Mouse (Mus musculus): ENCODE measurements around the gene Ak9. TPM values are rescaled to one million over a fixed set of nuclear protein-coding genes. Genes with fewer than 3 reads are reported as not detected.

The Ak9 gene
- polyA plus RNA-seq, 1 experiment from 2014 or later: 0.05 TPM

- ATAC-seq (ENCODE audit: insufficient number of reproducible peaks, insufficient read depth, low FRiP score, low TSS enrichment, low read depth): no peak
Observed at GRCm38 (mm10) chr10:41288074-41288473, 15.7 kb upstream of the Ak9 start.

DNA sequence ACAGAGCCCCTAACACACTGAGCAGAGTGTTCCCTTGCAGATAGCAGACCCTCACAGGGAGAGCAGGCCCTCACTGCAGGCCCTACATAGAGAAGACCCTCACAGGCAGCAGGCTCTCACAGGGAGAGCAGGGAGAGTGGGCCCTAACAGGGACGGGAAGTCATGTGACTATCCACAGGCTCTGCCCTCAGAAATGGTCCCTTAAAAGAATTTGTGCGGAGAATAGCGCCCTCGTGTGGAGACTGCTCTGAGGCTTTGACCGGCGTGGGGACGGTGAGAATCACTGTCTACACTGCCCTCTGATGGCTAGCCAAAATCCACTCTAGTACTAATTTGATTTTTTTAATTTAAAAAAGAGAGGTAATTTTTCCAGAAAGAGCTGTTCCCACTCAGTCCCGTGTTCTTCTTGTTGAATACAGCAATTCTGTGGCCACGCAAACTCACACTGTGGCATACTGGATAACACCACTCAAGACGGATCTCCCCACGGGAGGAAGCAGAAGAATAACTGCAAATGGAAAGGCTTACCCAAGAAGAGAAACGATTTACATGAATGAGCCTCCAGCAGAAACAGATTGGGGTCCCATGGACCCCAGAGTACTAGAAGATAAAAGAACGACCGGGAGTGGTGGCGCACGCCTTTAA, 14.9 kb upstream of the Ak9 start:
- H3K9me3 ChIP-seq: no peaks in the 10 kb centered on the region
- WGBS: 41% methylated on average over 16 of the region's 16 CpGs
- no peak overlapping the region for H3K4me2 ChIP-seq
- ATAC-seq (ENCODE audit: insufficient number of reproducible peaks, insufficient read depth, low FRiP score, low TSS enrichment, low read depth): peak; percentile 65
- peaks cover 19% of the 10 kb centered on the region for H3K4me1 ChIP-seq (replicated peaks)
- no peaks in the 10 kb centered on the region for H3K27me3 ChIP-seq
- no peak overlapping the region for H3K27ac ChIP-seq
- no peak overlapping the region for H3K9ac ChIP-seq (replicated peaks)
- no peaks in the 10 kb centered on the region for H3K36me3 ChIP-seq
- H3K4me3 ChIP-seq (replicated peaks): no peak overlapping the region

More at GRCm38 (mm10) chr10:41288074-41288473, 15.7 kb upstream of the Ak9 start:
- Histone ChIP-seq H3K4me1 (replicated peaks) (peaks cover 11% of the 10 kb centered on the region), H3K4me2 (no peak overlapping the region), H3K27ac (no peak overlapping the region), H3K9ac (replicated peaks) (no peak overlapping the region), H3K36me3 (no peaks in the 10 kb centered on the region), H3K4me3 (replicated peaks) (no peak overlapping the region), H3K27me3 (no peaks in the 10 kb centered on the region), H3K9me3 (no peaks in the 10 kb centered on the region)
- 85% methylated on average over 1 of the region's 1 CpGs for WGBS

- no peak overlapping the region for H3K9ac ChIP-seq (replicated peaks)
- H3K4me3 ChIP-seq (replicated peaks): no peak overlapping the region
- H3K27me3 ChIP-seq: no peaks in the 10 kb centered on the region
- H3K4me2 ChIP-seq: no peak overlapping the region
- no peaks in the 10 kb centered on the region for H3K9me3 ChIP-seq
- no peak overlapping the region for H3K27ac ChIP-seq
- WGBS: 89% methylated on average over 2 of the region's 2 CpGs
- peaks cover 21% of the 10 kb centered on the region for H3K4me1 ChIP-seq (replicated peaks)
- no peaks in the 10 kb centered on the region for H3K36me3 ChIP-seq
- no peak for ATAC-seq (ENCODE audit: insufficient number of reproducible peaks, insufficient read depth, low FRiP score, low TSS enrichment, low read depth)
Observed at GRCm38 (mm10) chr10:41291021-41291420, 12.8 kb upstream of the Ak9 start.

DNA sequence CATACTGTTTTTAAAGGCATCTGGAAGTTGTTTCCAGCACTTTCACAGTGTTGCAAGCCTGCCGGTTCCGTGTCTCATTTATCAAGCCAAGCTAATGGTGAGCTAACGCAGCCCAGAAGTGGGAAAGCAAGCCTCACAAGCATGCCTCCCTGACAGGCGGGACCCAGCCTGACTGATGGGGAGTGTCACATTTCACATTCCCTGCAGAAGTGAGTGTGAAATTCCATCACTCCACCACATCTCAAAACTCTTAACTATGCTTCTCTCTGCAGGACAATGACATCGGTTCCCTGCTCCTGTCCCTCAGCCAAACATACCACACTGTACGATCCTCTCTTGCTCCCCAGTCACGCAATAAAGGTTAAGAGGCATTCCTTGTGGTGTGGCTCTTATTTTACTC, 10.8 kb upstream of the Ak9 start:
- H3K9me3 ChIP-seq: no peaks in the 10 kb centered on the region
- peak; percentile 75; the same call in 1 of the 2 replicates for ATAC-seq (ENCODE audit: insufficient number of reproducible peaks, insufficient read depth, low FRiP score, low TSS enrichment, low read depth)
- no peaks in the 10 kb centered on the region for H3K27me3 ChIP-seq
- no peak overlapping the region for H3K9ac ChIP-seq (replicated peaks)
- 0 out of 2 replicates have a peak overlapping the region, but pooled peaks have one; percentile 1 for H3K4me3 ChIP-seq (replicated peaks)
- H3K4me1 ChIP-seq (replicated peaks): peaks cover 21% of the 10 kb centered on the region
- 2% methylated on average over 7 of the region's 7 CpGs for WGBS
- H3K4me2 ChIP-seq: peak overlapping the region; percentile 41
- peak overlapping the region; percentile 73 for H3K27ac ChIP-seq
- no peaks in the 10 kb centered on the region for H3K36me3 ChIP-seq

GRCm38 (mm10) chr10:41294734-41295133, 9.0 kb upstream of the Ak9 start:
- 77% methylated on average over 11 of the region's 11 CpGs for WGBS
- no peaks in the 10 kb centered on the region for H3K9me3 ChIP-seq
- no peaks in the 10 kb centered on the region for H3K36me3 ChIP-seq
- H3K4me1 ChIP-seq (replicated peaks): peaks cover 21% of the 10 kb centered on the region
- H3K4me3 ChIP-seq (replicated peaks): no peak overlapping the region
- H3K4me2 ChIP-seq: no peak overlapping the region
- no peak overlapping the region for H3K9ac ChIP-seq (replicated peaks)
- no peak overlapping the region for H3K27ac ChIP-seq
- ATAC-seq (ENCODE audit: insufficient number of reproducible peaks, insufficient read depth, low FRiP score, low TSS enrichment, low read depth): no peak
- no peaks in the 10 kb centered on the region for H3K27me3 ChIP-seq

GRCm38 (mm10) chr10:41295145-41295544, 8.6 kb upstream of the Ak9 start:
- 61% methylated on average over 7 of the region's 7 CpGs for WGBS
- ATAC-seq (ENCODE audit: insufficient number of reproducible peaks, insufficient read depth, low FRiP score, low TSS enrichment, low read depth): no peak
- H3K27ac ChIP-seq: no peak overlapping the region
- no peaks in the 10 kb centered on the region for H3K27me3 ChIP-seq
- H3K36me3 ChIP-seq: no peaks in the 10 kb centered on the region
- no peak overlapping the region for H3K4me3 ChIP-seq (replicated peaks)
- no peak overlapping the region for H3K4me2 ChIP-seq
- H3K9ac ChIP-seq (replicated peaks): no peak overlapping the region
- H3K9me3 ChIP-seq: no peaks in the 10 kb centered on the region
- peaks cover 21% of the 10 kb centered on the region for H3K4me1 ChIP-seq (replicated peaks)

DNA sequence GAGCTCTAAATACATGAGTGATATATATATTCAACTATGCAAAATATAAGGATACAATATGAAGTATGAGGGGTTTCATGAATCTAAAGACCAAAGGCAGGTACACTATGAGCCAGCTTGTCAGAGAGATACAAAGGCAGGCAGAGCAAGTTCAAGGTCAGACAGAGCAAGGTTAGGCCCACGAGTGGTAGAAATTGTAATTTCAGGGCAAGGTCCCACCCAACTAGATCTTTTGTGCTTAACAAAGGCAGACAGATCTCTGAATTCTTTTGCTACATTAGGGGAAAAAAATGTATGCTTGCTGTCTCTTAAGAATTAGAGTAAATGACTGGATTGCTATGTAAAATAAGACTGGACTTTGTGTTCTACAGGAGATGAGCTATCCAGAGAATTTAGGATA, 3.6 kb upstream of the Ak9 start:
- WGBS: 69% methylated on average over 1 of the region's 1 CpGs
- H3K4me1 ChIP-seq (replicated peaks): peaks cover 7% of the 10 kb centered on the region
- no peaks in the 10 kb centered on the region for H3K9me3 ChIP-seq
- H3K4me2 ChIP-seq: no peak overlapping the region
- no peak overlapping the region for H3K27ac ChIP-seq
- H3K27me3 ChIP-seq: no peaks in the 10 kb centered on the region
- H3K4me3 ChIP-seq (replicated peaks): no peak overlapping the region
- ATAC-seq (ENCODE audit: insufficient number of reproducible peaks, insufficient read depth, low FRiP score, low TSS enrichment, low read depth): no peak
- H3K36me3 ChIP-seq: no peaks in the 10 kb centered on the region
- H3K9ac ChIP-seq (replicated peaks): no peak overlapping the region

DNA sequence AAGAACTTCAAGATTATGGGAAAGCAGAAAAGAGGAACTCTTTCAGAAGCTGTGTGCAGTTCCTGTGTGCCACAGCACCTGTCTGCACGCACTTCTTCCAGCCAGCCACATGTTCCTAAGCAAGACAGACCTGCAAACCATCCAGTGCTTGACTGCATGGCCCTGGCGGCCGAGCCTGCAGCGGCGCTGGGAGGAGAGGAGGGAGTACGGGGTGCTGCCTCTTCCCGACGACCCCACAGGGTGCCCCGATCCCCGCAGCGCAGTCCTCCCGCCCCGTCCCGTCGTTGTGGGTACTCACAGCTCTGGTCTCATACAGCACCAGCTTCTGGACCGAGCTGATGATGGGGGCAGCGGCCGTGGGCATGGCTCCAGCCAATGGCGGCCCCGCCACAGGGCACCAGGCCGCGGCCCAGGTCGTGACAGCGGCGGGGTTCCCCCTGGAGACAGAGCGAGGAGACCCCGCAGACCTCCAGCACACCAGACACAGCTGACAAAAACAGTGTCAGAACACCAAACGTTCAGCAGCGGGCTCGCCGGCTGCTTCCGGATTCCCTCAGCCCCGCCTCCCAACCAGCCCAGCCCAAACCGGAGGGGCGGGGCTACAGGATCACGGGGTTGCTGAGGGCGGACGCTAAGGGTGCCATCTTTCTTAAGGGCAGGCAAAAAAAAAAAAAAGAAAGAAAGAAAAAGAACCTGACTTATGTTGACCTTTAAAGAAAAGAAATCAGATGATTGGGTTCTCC, 920 bp upstream of the Ak9 start, which contains the start of gene Fig4:
Gene Fig4, minus strand, starts transcription at position 572 of the 743 bp plus-strand sequence.
- Histone ChIP-seq H3K4me1 (replicated peaks) (peaks cover 7% of the 10 kb centered on the region), H3K9ac (replicated peaks) (peak within 1 kb of the TSS; percentile 72), H3K36me3 (no peaks in the 10 kb centered on the region), H3K27me3 (no peaks in the 10 kb centered on the region), H3K4me2 (peak within 1 kb of the TSS; percentile 82), H3K9me3 (no peaks in the 10 kb centered on the region), H3K27ac (peak within 1 kb of the TSS; percentile 65), H3K4me3 (replicated peaks) (peak within 1 kb of the TSS; percentile 86)
- WGBS: under 1% methylated on average over 38 of the region's 38 CpGs
- peak; percentile 86 for ATAC-seq (ENCODE audit: insufficient number of reproducible peaks, insufficient read depth, low FRiP score, low TSS enrichment, low read depth)

DNA sequence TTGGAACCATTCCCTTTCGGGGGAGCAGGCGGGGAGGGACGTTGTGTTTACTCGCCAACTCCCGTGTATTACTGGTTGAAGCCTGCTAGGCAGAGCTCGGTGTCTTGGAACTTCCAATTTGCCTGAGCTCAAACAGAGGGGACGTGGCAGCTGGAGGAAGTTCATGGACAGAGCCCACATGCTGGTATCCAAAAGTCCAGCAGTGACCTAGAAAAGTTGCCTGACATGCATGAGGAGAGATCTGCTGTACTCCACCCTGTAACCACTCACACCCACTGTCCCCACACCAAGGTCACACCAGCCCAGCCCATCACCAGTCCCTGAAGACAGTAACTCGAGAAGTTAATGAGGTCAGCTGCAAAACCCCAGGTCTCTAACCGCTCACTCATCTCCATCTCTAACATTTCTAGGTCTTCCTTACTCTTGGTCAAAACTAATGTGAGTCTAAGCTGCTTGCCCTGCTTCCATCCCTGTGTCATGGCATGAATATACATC, 1.2 kb downstream of the Ak9 start:
- Histone ChIP-seq H3K9me3 (no peaks in the 10 kb centered on the region), H3K9ac (replicated peaks) (no peak overlapping the region), H3K36me3 (no peaks in the 10 kb centered on the region), H3K4me2 (no peak overlapping the region), H3K27me3 (no peaks in the 10 kb centered on the region), H3K27ac (no peak overlapping the region), H3K4me3 (replicated peaks) (no peak overlapping the region), H3K4me1 (replicated peaks) (peaks cover 7% of the 10 kb centered on the region)
- WGBS: 73% methylated on average over 9 of the region's 9 CpGs
- ATAC-seq (ENCODE audit: insufficient number of reproducible peaks, insufficient read depth, low FRiP score, low TSS enrichment, low read depth): no peak

- no peak for ATAC-seq (ENCODE audit: insufficient number of reproducible peaks, insufficient read depth, low FRiP score, low TSS enrichment, low read depth)
- H3K27ac ChIP-seq: no peak overlapping the region
- no peak overlapping the region for H3K4me3 ChIP-seq (replicated peaks)
- H3K36me3 ChIP-seq: no peaks in the 10 kb centered on the region
- no peaks in the 10 kb centered on the region for H3K4me1 ChIP-seq (replicated peaks)
- H3K9ac ChIP-seq (replicated peaks): no peak overlapping the region
- H3K27me3 ChIP-seq: no peaks in the 10 kb centered on the region
- H3K9me3 ChIP-seq: no peaks in the 10 kb centered on the region
- no peak overlapping the region for H3K4me2 ChIP-seq
- WGBS: 85% methylated on average over 4 of the region's 4 CpGs
Observed at GRCm38 (mm10) chr10:41308205-41308604, 4.4 kb downstream of the Ak9 start.

DNA sequence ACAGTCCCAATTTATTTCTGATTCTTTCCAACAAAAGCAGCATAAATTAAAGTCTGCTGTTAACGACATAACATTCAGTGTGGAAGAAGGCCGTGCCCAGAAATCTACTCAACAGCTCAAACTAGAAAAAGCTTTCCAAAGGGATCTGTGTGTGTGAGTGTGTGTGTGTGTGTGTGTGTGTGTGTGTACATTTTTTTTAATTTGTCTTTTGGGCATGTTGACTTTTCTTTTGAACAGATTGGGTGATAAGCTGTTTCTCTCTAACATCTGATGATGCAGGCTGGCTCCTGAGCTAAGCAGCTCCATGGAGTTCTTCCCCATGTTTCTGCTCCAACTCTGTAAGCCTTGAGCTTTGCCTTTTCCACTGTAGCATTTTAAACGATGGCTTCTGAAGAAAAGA, 12.1 kb downstream of the Ak9 start:
- H3K9me3 ChIP-seq: no peaks in the 10 kb centered on the region
- no peak overlapping the region for H3K9ac ChIP-seq (replicated peaks)
- H3K4me3 ChIP-seq (replicated peaks): no peak overlapping the region
- no peak overlapping the region for H3K27ac ChIP-seq
- ATAC-seq (ENCODE audit: insufficient number of reproducible peaks, insufficient read depth, low FRiP score, low TSS enrichment, low read depth): no peak
- no peak overlapping the region for H3K4me2 ChIP-seq
- H3K4me1 ChIP-seq (replicated peaks): no peaks in the 10 kb centered on the region
- no peaks in the 10 kb centered on the region for H3K27me3 ChIP-seq
- 76% methylated on average over 3 of the region's 3 CpGs for WGBS
- H3K36me3 ChIP-seq: no peaks in the 10 kb centered on the region
